Mouse (Mus musculus) B cell, adult (primary cell): ENCODE measurements around the gene Gm49601. TPM values are rescaled to one million over a fixed set of nuclear protein-coding genes. Genes with fewer than 3 reads are reported as not detected.

Source experiments
- total RNA-seq: library from RNA; stranded (reverse); gene quantifications from 4 replicates; pipeline ENCODE4 v1.2.4, GENCODE M21; 2023; ENCODE audit not compliant: inconsistent age

The Gm49601 gene
- 0.26 TPM in 1 of 4 replicates, not detected in the others for total RNA-seq

DNA sequence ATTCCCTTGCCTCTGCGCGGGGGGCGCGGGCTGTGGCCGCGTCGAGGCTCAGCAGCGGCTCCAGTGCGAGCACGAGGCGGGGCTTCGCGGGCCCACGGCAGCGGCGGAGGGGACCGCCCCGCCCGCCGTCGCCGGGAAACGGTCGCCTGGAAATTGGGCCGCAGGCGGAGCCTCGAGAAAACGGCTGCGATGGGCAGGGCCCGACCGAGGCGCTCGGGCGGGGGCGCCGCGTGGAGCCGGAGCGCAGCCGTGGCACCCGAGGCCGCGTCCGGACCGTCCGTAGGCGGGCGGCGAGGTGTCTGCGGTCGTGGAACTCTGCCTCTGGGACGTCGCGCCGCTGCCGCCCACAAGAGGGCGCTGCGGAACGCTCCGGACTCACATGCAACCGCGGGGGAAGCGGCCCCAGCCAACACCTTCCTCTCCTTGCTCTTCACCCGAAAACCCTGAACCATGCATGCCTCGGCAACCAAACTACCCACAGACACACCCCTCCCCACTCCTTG, at the start of gene Gm49601:
Gm49601 (minus strand) TSS at position 52 of the 503 bp plus-strand sequence.

DNA sequence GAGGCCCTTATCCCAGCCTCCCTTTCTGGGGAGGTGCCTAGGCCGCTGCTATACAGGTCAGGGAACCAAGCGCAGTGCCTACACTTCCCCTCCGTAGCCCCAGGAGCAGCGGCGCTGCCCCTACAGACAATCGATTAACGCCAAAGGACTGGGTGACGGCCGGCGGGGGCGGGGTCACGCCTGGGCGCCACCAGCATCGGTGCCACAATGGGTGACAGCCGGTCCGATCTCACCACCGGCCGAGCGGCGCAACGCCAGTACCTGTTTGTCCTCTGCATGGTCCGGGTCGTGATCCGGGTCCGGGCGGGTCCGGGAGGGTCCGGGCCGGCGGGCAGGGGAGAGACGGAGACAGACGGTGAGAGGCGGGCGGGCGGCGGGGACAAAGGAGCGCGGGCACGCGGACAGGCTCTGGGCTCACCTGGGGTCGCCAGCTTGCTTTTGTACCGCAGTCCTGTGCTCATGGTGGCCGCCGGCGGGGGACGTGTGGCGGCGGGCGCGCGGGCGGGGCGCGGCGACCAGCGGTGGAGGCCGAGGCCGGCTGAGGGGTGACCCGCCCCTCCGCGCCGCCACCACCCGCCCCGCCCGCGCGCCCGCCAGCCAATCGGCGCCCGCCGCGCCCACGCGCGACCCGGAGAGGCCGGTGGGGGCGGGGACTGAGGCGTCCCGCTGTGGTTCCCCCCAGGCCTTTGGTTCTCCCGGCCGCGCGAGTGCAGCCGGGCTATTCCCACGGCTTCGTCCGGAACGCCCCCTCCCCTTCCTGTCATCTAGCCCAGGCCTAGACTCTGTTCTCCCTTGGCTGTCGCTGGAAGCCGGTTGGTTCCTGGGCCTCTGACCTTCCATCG, 3.4 kb upstream of the Gm49601 start, which contains the start of gene Sept5:
Sept5 (minus strand) TSS at position 565 of the 842 bp plus-strand sequence.

DNA sequence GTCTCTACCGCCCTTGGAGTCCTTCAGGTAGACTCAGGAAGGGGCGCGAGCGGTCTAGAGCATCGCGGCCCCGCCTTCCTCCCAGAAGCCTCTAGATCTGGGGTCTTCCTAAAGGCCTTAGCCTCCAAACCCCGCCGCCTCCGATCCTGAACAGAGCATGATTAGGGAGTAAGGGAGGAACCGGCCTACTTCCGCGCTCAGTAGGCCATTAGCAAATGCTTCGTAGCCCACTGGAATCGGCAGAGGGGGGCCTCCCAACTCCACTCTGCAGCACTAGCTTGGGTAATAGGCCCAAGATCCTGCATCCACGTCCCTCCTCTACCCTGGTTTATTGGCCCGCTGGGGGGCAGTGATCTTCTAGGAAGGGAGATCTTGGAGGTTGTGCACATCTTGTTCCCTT, 4.2 kb downstream of the Gm49601 start, which contains the start of gene Gp1bb:
Gp1bb (minus strand) TSS at position 385 of the 400 bp plus-strand sequence.

DNA sequence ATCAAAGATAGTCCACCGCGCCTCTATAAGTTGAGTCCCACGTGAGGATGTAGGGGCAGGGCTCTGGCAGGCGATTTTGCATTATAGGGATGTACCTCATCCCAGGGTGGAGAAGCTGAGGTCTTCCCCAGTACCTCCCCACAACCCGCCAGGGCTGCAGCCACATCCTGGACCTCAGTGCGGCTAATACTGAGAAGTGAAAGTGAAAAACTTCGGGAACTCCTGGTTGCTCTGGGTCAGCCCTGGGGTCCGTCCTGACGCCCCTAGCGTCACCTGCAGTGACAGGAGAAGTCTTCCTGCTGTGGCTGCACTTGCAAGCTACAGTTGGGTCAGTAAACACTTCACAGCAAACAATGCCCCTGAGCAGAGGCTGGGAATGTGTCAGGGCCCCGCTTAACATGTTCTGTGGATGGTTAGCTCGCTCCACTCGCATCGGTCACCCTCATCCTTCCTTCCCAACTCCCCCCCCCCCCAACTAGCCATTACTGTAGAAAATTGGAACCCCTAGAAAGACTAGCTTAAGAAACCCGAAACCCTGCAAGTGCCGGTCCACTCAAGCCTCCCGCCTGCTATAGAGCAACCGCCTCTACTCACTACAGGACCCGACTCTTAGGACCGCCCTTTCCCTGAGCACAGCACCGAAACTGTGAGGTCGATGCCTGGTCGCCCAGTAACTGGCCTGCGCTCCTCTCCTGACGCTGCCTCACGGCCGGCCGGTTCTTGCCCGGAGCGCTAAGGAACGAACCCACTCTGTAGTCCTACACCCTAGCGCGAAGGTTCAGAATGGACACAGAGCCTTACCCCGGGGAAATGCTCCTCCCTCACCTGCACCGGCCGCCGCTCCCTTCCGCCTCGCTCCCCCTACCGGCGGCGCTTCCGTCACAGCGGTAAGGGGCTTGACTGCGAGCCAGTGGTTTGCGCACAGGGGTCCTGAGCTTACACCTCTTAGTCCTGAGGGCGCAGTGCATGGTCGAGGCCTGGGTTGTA, 36.1 kb downstream of the Gm49601 start, which contains the start of gene Tbx1:
Tbx1 (minus strand) TSS at position 868 of the 987 bp plus-strand sequence.

Other genes starting within 250 kb of the Gm49601 start
- gene Txnrd2, start 200.0 kb downstream of the Gm49601 start, total RNA-seq = 16.5 to 19.6 TPM (median 17.9 TPM) in 4 replicates
- 11.0 to 14.4 TPM (median 12.7 TPM) in 4 replicates for gene Comt, start 199.6 kb downstream of the Gm49601 start, total RNA-seq
- gene Gnb1l, start 127.7 kb downstream of the Gm49601 start, total RNA-seq = 4.9 to 7.2 TPM (median 5.9 TPM) in 4 replicates
- 4.6 to 7.3 TPM (median 5.4 TPM) in 4 replicates for gene Rtl10, start 127.5 kb downstream of the Gm49601 start, total RNA-seq
- not detected in 4 replicates for gene Tbx1, start 35.8 kb downstream of the Gm49601 start, total RNA-seq
- not detected in 4 replicates for gene Gp1bb, start 4.0 kb downstream of the Gm49601 start, total RNA-seq
- not detected in 4 replicates for gene Sept5, start 3.5 kb upstream of the Gm49601 start, total RNA-seq
- not detected in 4 replicates for gene Cldn5, start 150.4 kb upstream of the Gm49601 start, total RNA-seq
- 89.9 to 110 TPM (median 101 TPM) in 4 replicates for gene Ufd1, start 185.4 kb upstream of the Gm49601 start, total RNA-seq
- 3.0 to 5.0 TPM (median 4.2 TPM) in 4 replicates for gene Cdc45, start 185.6 kb upstream of the Gm49601 start, total RNA-seq
- 37.6 to 51.1 TPM (median 40.1 TPM) in 4 replicates for gene 2510002D24Rik, start 210.2 kb upstream of the Gm49601 start, total RNA-seq
- gene Gm28539, start 210.2 kb upstream of the Gm49601 start, total RNA-seq = 1.4 to 10.6 TPM (median 4.7 TPM) in 3 of 4 replicates, not detected in the other